Mouse (Mus musculus) gastrocnemius, postnatal 4 days (tissue): ENCODE results near the gene Selenon. TPM values are rescaled to one million over a fixed set of nuclear protein-coding genes. Genes with fewer than 3 reads are reported as not detected.
"Not testable (repeated sequence)": the region's sequence is repeated elsewhere in the genome, so short reads cannot be mapped to it uniquely, and the experiment has no call there.

ENCODE experiments used
- DNase-seq, 2 experiments: peaks; one replicate each; pipeline ENCODE4 v3.0.0; 2021 to 2022; ENCODE audit warnings: low spot score in 2 of 2, mixed read lengths in 2 of 2
- total RNA-seq, 2 experiments: library from RNA; stranded (reverse); gene quantifications; 2 replicates each; pipeline ENCODE4 v1.2.3; 2021

The Selenon gene
- total RNA-seq, 2 experiments from 2014 or later: 43.5 to 45.4 TPM

- peak; percentile 80 to 94 for DNase-seq
Measured at GRCm38 (mm10) chr4:134510845-134511411, 41.0 kb downstream of the Selenon start, which contains the start of gene Aunip. Aunip (plus strand) TSS chr4:134510999.

DNA sequence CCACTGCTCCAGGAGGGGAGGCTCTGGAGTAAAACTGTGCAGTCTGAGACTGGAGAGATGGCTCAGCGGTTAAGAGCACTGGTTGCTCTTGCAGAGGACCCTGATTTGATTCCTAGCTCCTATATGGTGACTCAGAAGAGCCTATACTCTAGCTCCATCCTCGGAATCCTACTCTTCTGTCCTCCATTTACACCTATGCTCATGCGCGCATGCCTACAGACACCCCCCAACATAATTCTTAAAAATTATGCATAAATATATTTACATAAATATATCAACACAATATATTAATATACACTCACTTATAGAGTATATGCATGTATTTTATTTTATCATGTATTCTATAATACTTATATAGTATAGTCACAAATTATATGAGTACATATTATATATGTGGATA lies 41.6 kb downstream of the Selenon start:
- no peak for DNase-seq

- DNase-seq: no peak
Measured at GRCm38 (mm10) chr4:134506713-134507112, 45.3 kb downstream of the Selenon start.

- no peak for DNase-seq
Measured at GRCm38 (mm10) chr4:134505966-134506594, 45.9 kb downstream of the Selenon start.

GRCm38 (mm10) chr4:134505303-134505789 lies 46.6 kb downstream of the Selenon start:
- DNase-seq: no peak

GRCm38 (mm10) chr4:134503686-134504357 lies 48.1 kb downstream of the Selenon start:
- DNase-seq: no peak

DNA sequence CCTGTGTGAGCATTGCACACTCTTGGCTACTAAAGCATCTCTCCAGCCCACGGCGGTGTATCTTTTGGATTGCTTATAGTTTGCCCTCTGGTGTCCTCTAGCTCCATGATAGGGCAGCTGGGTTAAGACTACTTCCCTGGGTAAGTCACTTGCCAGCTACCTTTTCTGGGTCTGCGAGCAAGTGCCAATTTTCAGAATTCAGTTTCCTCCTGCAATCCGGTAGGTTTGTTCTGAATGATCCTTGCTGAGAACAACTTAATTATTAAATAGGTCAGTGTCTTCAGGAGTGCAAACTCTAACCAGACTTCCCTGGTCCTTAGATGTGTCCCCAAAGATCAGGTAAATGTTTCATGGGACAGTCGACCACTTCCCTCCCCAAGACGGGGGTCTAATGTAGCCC lies 50.9 kb downstream of the Selenon start:
- no peak for DNase-seq

GRCm38 (mm10) chr4:134498983-134499382 lies 53.0 kb downstream of the Selenon start:
- not testable (repeated sequence) for DNase-seq

GRCm38 (mm10) chr4:134497986-134498731 lies 53.8 kb downstream of the Selenon start:
- no peak for DNase-seq

DNA sequence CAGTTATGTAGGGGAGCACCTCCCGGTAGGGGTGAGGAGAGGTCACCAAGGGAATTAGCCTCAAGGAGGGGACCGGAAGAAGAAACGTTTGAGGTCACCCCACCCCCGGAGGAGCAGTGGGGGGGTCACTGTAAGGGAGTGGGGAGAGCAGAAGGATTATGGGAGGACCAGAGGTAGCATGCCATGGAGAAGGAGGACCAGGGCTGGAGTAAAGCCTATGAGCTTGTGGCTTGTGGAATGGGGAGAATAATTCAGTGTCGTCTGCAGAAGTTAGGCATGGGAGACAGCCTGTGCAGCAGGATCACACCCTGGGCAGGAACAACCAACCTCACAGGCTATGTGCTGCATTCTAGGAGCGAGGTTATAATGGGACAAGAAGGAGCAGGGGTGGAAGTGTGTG lies 54.7 kb downstream of the Selenon start:
- no peak for DNase-seq

GRCm38 (mm10) chr4:134496595-134497210 lies 55.3 kb downstream of the Selenon start, which contains the start of gene Paqr7:
Paqr7 (plus strand) TSS chr4:134496697.
- peak in 1 of 2 experiments; percentile 65 for DNase-seq

GRCm38 (mm10) chr4:134495546-134495923 lies 56.4 kb downstream of the Selenon start:
- no peak for DNase-seq

GRCm38 (mm10) chr4:134494780-134495545 lies 57.0 kb downstream of the Selenon start:
- no peak for DNase-seq

- DNase-seq: not testable (repeated sequence)
Measured at GRCm38 (mm10) chr4:134494161-134494560, 57.8 kb downstream of the Selenon start.

DNA sequence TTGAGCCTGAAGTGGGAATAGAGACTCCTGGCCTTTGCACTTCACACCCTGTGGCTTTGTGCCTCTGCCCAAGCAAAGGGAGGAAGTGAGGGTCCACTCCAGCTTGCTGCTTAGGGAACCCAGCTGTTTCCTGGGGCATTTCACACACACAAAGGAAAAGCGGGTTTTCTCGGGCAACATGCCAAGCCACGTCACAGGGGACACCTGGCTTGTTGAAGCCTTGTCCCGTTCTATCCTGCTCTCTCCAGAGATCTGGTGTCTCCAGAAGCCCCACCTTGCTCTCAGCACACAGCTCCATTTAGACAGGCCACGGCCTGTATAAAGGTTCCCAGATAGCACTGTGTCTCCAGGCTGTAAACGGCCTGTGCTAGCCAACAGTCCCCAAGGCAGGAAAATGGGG lies 60.2 kb downstream of the Selenon start:
- no peak for DNase-seq

DNA sequence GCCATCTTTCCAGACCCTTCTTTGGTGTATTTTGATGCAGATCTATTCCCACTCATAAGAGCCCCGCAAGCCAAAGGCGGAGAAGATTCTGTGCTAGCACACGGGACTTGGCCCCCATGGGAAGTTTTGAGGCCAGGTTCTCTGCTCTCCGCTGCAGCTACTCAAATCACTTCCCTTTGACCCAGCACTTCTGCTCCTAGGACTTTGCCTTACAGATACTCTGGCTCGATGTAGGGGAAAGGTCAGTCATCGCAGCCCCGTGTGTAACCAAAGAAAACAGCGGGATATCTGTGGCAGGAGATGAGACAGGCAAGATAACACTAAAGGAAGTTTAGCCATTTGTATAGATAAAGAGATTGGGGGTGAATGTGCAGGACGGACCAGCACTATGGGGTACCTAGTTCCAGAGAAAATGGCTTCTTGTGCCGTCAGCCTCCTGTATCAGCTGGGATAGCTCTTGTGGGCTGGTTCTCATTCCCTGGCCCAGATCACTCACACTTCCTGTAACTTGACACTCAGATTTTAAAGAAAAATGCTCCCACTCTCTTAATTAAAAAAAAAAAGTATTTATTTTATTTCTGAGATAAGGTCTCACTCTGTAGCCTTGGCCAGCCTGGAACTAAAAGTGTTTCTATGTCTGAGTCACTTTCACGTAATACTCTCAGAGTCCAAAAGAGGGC lies 61.8 kb downstream of the Selenon start:
- DNase-seq: no peak

DNA sequence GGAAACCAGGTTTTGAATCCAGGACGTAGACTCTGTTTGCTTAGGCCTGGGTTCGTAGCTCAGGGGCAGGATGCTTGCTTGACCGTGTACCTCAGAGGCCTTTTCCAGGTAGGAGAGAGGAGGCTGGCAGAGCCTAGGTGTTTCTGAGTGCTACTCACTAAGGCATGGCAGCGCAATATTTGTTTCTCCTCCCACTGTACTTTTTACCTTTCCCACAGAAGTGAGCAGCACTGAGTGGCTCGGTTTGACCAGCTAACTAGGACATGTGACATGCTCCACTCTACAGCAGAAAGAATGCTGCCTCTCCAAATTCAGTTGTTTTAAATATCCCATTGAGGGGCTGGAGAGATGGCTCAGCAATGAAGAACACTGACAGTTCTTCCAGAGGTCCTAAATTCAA lies 63.8 kb downstream of the Selenon start:
- DNase-seq: no peak
